Mouse (Mus musculus) macrophage (primary cell): ENCODE results near the gene Pitpnc1. TPM values are rescaled to one million over a fixed set of nuclear protein-coding genes. Genes with fewer than 3 reads are reported as not detected.

Source experiments
- H3K27ac ChIP-seq: fragments of 350-480 bp; formaldehyde crosslinking; 2 replicates; pipeline ENCODE4 v1.9.0; 2021
- H3K36me3 ChIP-seq: fragments of 350-480 bp; formaldehyde crosslinking; 2 replicates; pipeline ENCODE4 v1.9.0; 2021; ENCODE audit errors: inconsistent target
- H3K4me3 ChIP-seq: fragments of 350-480 bp; formaldehyde crosslinking; 2 replicates; pipeline ENCODE4 v1.9.0; 2021; ENCODE audit errors: inconsistent target
- H3K79me2 ChIP-seq: fragments of 350-480 bp; formaldehyde crosslinking; 2 replicates; pipeline ENCODE4 v1.9.0; 2021; ENCODE audit errors: inconsistent target
- WGBS: methylation state at CpG from one replicate; pipeline ENCODE4 v1.1.7; 2026; ENCODE audit warnings: inconsistent platforms; ENCODE audit not compliant: missing documents; 5-methylcytosine and 5-hydroxymethylcytosine counted together
- polyA plus RNA-seq: library from polyadenylated mRNA; stranded (reverse); fragments of 250-400 nt; gene quantifications from 3 replicates; pipeline ENCODE4 v1.2.4, GENCODE M21; 2018; ENCODE audit warnings: inconsistent platforms

Pitpnc1 gene
- polyA plus RNA-seq, 1 experiment from 2014 or later, result 50.1 TPM

- H3K36me3 ChIP-seq, result no peaks in the 10 kb centered on the region
- H3K27ac ChIP-seq, result no peak overlapping the region
- 42% methylated on average over 12 of the region's 12 CpGs for WGBS
- peaks cover 46% of the 10 kb centered on the region; the same call in 1 of the 2 replicates for H3K79me2 ChIP-seq
- H3K4me3 ChIP-seq, result no peak overlapping the region
Measured at GRCm38 (mm10) chr11:107393828-107394165, 76.7 kb downstream of the Pitpnc1 start.

- no peak overlapping the region for H3K4me3 ChIP-seq
- H3K79me2 ChIP-seq, result peaks cover 45% of the 10 kb centered on the region; the same call in 1 of the 2 replicates
- no peak overlapping the region for H3K27ac ChIP-seq
- no peaks in the 10 kb centered on the region for H3K36me3 ChIP-seq
- 81% methylated on average over 7 of the region's 7 CpGs for whole genome bisulfite sequencing
Measured at GRCm38 (mm10) chr11:107393154-107393827, 77.2 kb downstream of the Pitpnc1 start.

GRCm38 (mm10) chr11:107390540-107390939 is 80.0 kb downstream of the Pitpnc1 start:
- Histone ChIP-seq H3K79me2 (peaks cover 28% of the 10 kb centered on the region; the same call in 1 of the 2 replicates), H3K4me3 (no peak overlapping the region), H3K27ac (no peak overlapping the region), H3K36me3 (no peaks in the 10 kb centered on the region)
- WGBS, result 83% methylated on average over 2 of the region's 2 CpGs

- no peak overlapping the region for H3K27ac ChIP-seq
- no peaks in the 10 kb centered on the region for H3K36me3 ChIP-seq
- 92% methylated on average over 10 of the region's 10 CpGs for WGBS
- H3K4me3 ChIP-seq, result no peak overlapping the region
- peaks cover 24% of the 10 kb centered on the region; the same call in 1 of the 2 replicates for H3K79me2 ChIP-seq
Measured at GRCm38 (mm10) chr11:107390001-107390400, 80.5 kb downstream of the Pitpnc1 start.

- WGBS, result 91% methylated on average over 10 of the region's 10 CpGs
Measured at GRCm38 (mm10) chr11:107386481-107386880, 84.0 kb downstream of the Pitpnc1 start.

GRCm38 (mm10) chr11:107385306-107385705 is 85.2 kb downstream of the Pitpnc1 start:
- Histone ChIP-seq H3K27ac (no peak overlapping the region), H3K79me2 (peaks cover 25% of the 10 kb centered on the region; the same call in 1 of the 2 replicates), H3K4me3 (no peak overlapping the region), H3K36me3 (no peaks in the 10 kb centered on the region)
- WGBS, result 76% methylated on average over 4 of the region's 4 CpGs

More at GRCm38 (mm10) chr11:107386481-107386880, 84.0 kb downstream of the Pitpnc1 start:
- peaks cover 25% of the 10 kb centered on the region; the same call in 1 of the 2 replicates for H3K79me2 ChIP-seq
- H3K27ac ChIP-seq, result no peak overlapping the region
- no peak overlapping the region for H3K4me3 ChIP-seq
- no peaks in the 10 kb centered on the region for H3K36me3 ChIP-seq

GRCm38 (mm10) chr11:107383985-107384384 is 86.5 kb downstream of the Pitpnc1 start:
- WGBS, result 83% methylated on average over 6 of the region's 6 CpGs
- Histone ChIP-seq H3K27ac (no peak overlapping the region), H3K4me3 (no peak overlapping the region), H3K36me3 (no peaks in the 10 kb centered on the region), H3K79me2 (peaks cover 13% of the 10 kb centered on the region; the same call in 1 of the 2 replicates)

GRCm38 (mm10) chr11:107379965-107380364 is 90.5 kb downstream of the Pitpnc1 start:
- no peak overlapping the region for H3K4me3 ChIP-seq
- 98% methylated on average over 8 of the region's 9 CpGs for WGBS
- H3K79me2 ChIP-seq, result peaks cover 17% of the 10 kb centered on the region; the same call in 1 of the 2 replicates
- H3K36me3 ChIP-seq, result no peaks in the 10 kb centered on the region
- H3K27ac ChIP-seq, result no peak overlapping the region

GRCm38 (mm10) chr11:107379089-107379845 is 91.2 kb downstream of the Pitpnc1 start:
- no peak overlapping the region for H3K4me3 ChIP-seq
- WGBS, result 97% methylated on average over 20 of the region's 22 CpGs
- peaks cover 13% of the 10 kb centered on the region; the same call in 1 of the 2 replicates for H3K79me2 ChIP-seq
- no peak overlapping the region for H3K27ac ChIP-seq
- H3K36me3 ChIP-seq, result no peaks in the 10 kb centered on the region

GRCm38 (mm10) chr11:107377326-107377725 is 93.2 kb downstream of the Pitpnc1 start:
- no peak overlapping the region for H3K27ac ChIP-seq
- WGBS, result 94% methylated on average over 6 of the region's 6 CpGs
- H3K4me3 ChIP-seq, result no peak overlapping the region
- H3K36me3 ChIP-seq, result no peaks in the 10 kb centered on the region
- H3K79me2 ChIP-seq, result peaks cover 8% of the 10 kb centered on the region; the same call in 1 of the 2 replicates

- Histone ChIP-seq H3K79me2 (peaks cover 4% of the 10 kb centered on the region; the same call in 1 of the 2 replicates), H3K4me3 (no peak overlapping the region), H3K36me3 (no peaks in the 10 kb centered on the region), H3K27ac (no peak overlapping the region)
- WGBS, result 87% methylated on average over 12 of the region's 12 CpGs
Measured at GRCm38 (mm10) chr11:107376272-107376671, 94.2 kb downstream of the Pitpnc1 start.

GRCm38 (mm10) chr11:107375816-107376215 is 94.7 kb downstream of the Pitpnc1 start:
- WGBS, result 93% methylated on average over 11 of the region's 11 CpGs
- no peak overlapping the region for H3K27ac ChIP-seq
- H3K79me2 ChIP-seq, result peaks cover 4% of the 10 kb centered on the region; the same call in 1 of the 2 replicates
- H3K4me3 ChIP-seq, result no peak overlapping the region
- H3K36me3 ChIP-seq, result no peaks in the 10 kb centered on the region

GRCm38 (mm10) chr11:107373569-107373968 is 96.9 kb downstream of the Pitpnc1 start:
- Histone ChIP-seq H3K79me2 (peaks cover 4% of the 10 kb centered on the region; the same call in 1 of the 2 replicates), H3K4me3 (no peak overlapping the region), H3K36me3 (no peaks in the 10 kb centered on the region), H3K27ac (no peak overlapping the region)
- 95% methylated on average over 6 of the region's 6 CpGs for WGBS

GRCm38 (mm10) chr11:107373154-107373553 is 97.3 kb downstream of the Pitpnc1 start:
- no peaks in the 10 kb centered on the region for H3K36me3 ChIP-seq
- H3K27ac ChIP-seq, result no peak overlapping the region
- no peak overlapping the region for H3K4me3 ChIP-seq
- peaks cover 4% of the 10 kb centered on the region; the same call in 1 of the 2 replicates for H3K79me2 ChIP-seq
- 98% methylated on average over 4 of the region's 4 CpGs for WGBS

- H3K27ac ChIP-seq, result no peak overlapping the region
- H3K36me3 ChIP-seq, result no peaks in the 10 kb centered on the region
- peaks cover 4% of the 10 kb centered on the region; the same call in 1 of the 2 replicates for H3K79me2 ChIP-seq
- H3K4me3 ChIP-seq, result no peak overlapping the region
- WGBS, result 98% methylated on average over 7 of the region's 7 CpGs
Measured at GRCm38 (mm10) chr11:107372688-107373087, 97.8 kb downstream of the Pitpnc1 start.
